ENCODE assay signal across 8 mouse cellular contexts in genomic region chr16:35982902-35983516, GRCm38 (mm10). TPM values are rescaled to one million over a fixed set of nuclear protein-coding genes. Genes with fewer than 3 reads are reported as not detected.
A peak's percentile ranks its signal among the peaks of the same experiment; 100 is the strongest.
DNase-seq lines count a peak whose midpoint lies in the region; ATAC-seq lines count a peak whose summit lies in the region.

No protein-coding gene starts in this region.

- no peaks in the 10 kb centered on the region for H3K9me3 ChIP-seq in intestine, embryonic 14.5 days (ENCODE audit: control insufficient read depth, low read length)

- peak overlapping the region; percentile 87 for H3K9ac ChIP-seq in intestine, embryonic 14.5 days (ENCODE audit: low read length)

- peaks cover 3% of the 10 kb centered on the region; the same call in 1 of the 2 replicates for H3K4me1 ChIP-seq in intestine, embryonic 14.5 days (replicated peaks; ENCODE audit: control insufficient read depth, insufficient read depth, low read length)

- no peaks in the 10 kb centered on the region for H3K36me3 ChIP-seq in intestine, embryonic 14.5 days (ENCODE audit: control insufficient read depth, insufficient read depth, low read length)

- H3K27me3 ChIP-seq in intestine, embryonic 14.5 days (replicated peaks; ENCODE audit: control insufficient read depth, insufficient read depth, low read length): no peaks in the 10 kb centered on the region

- peak overlapping the region; percentile 84 for H3K4me2 ChIP-seq in intestine, embryonic 14.5 days (ENCODE audit: low read length)

- WGBS in intestine, embryonic 14.5 days: 0% methylated on average over 54 of the region's 54 CpGs

- H3K27ac ChIP-seq in intestine, embryonic 14.5 days (ENCODE audit: low read depth): peak overlapping the region; percentile 99

- peak; percentile 96 to 97 for DNase-seq in adrenal gland, adult (ENCODE audit: inconsistent age in 2 of 2, low spot score in 1 of 2)
- peak; percentile 94 for DNase-seq in embryo, embryonic 10.5 days (ENCODE audit: low spot score)
- DNase-seq in gastrocnemius, postnatal 25 days: peak; percentile 93
- DNase-seq in intestine, embryonic 14.5 days (ENCODE audit: low spot score): peak; percentile 94
- peak; percentile 90 to 91 for DNase-seq in left cerebral cortex, postnatal 14 days (ENCODE audit: low spot score in 2 of 2)
- peak; percentile 94 for DNase-seq in mesoderm, embryonic 11.5 days (ENCODE audit: low read depth, low spot score)
- peak; percentile 84 to 88 for DNase-seq in right cerebral cortex, postnatal 36 days (ENCODE audit: low spot score in 2 of 2)
- peak; percentile 91 for DNase-seq in yolk sac, embryonic 10.5 days (ENCODE audit: low spot score)

- peak overlapping the region; percentile 77 for H3K4me3 ChIP-seq in intestine, embryonic 14.5 days (ENCODE audit: low read depth, low read length)

- peak; percentile 92 for ATAC-seq in intestine, embryonic 14.5 days (replicated peaks; ENCODE audit: low FRiP score, low TSS enrichment, low read depth)

- intact Hi-C loops in left cerebral cortex, postnatal 14 days (cut with DNase I): no loop called here

RNA-seq across cellular contexts. Expression of gene Kpna1, which starts 4.5 kb away (rescaled TPM):
- total RNA-seq in gastrocnemius, postnatal 25 days (2021): 100 to 1,000 TPM; 142 TPM
- polyA plus RNA-seq in intestine, embryonic 14.5 days (2014; fragmentation: Nextera tagmentation; extraction: Ambion mirVana): 44.4 and 48.1 TPM in 2 replicates
- 100 to 1,000 TPM; 119 to 122 TPM for total RNA-seq in left cerebral cortex, postnatal 14 days (2021)

RNA-seq across cellular contexts. Expression of gene Dtx3l, which starts 44.1 kb away (rescaled TPM):
- 1 to 10 TPM; 3.2 to 4.2 TPM for total RNA-seq in gastrocnemius, postnatal 25 days (2021)
- 8.0 and 8.2 TPM in 2 replicates for polyA plus RNA-seq in intestine, embryonic 14.5 days (2014; fragmentation: Nextera tagmentation; extraction: Ambion mirVana)
- 1 to 10 TPM; 2.0 to 2.9 TPM for total RNA-seq in left cerebral cortex, postnatal 14 days (2021)

RNA-seq across cellular contexts. Expression of gene Parp9, which starts 44.7 kb away (rescaled TPM):
- 1 to 10 TPM; 4.0 to 4.3 TPM for total RNA-seq in gastrocnemius, postnatal 25 days (2021)
- polyA plus RNA-seq in intestine, embryonic 14.5 days (2014; fragmentation: Nextera tagmentation; extraction: Ambion mirVana): 9.3 and 11.0 TPM in 2 replicates
- 1 to 10 TPM; 2.1 TPM for total RNA-seq in left cerebral cortex, postnatal 14 days (2021)

RNA-seq across cellular contexts. Expression of gene Wdr5b, which starts 58.0 kb away (rescaled TPM):
- total RNA-seq in gastrocnemius, postnatal 25 days (2021): 1 to 10 TPM; 1.5 to 2.0 TPM
- polyA plus RNA-seq in intestine, embryonic 14.5 days (2014; fragmentation: Nextera tagmentation; extraction: Ambion mirVana): 8.5 and 8.7 TPM in 2 replicates
- total RNA-seq in left cerebral cortex, postnatal 14 days (2021): 1 to 10 TPM; 3.6 to 3.9 TPM

Comparison
In these comparisons a context has a peak if more than half of its experiments do, and no peak if none do; other contexts are left out.
1. Peak in every context shown above with its lines: DNase-seq, ATAC-seq, H3K4me3 ChIP-seq and H3K27ac ChIP-seq.